Comparison of ENCODE assay signal across 12 mouse cellular contexts in the genomic region with DNA sequence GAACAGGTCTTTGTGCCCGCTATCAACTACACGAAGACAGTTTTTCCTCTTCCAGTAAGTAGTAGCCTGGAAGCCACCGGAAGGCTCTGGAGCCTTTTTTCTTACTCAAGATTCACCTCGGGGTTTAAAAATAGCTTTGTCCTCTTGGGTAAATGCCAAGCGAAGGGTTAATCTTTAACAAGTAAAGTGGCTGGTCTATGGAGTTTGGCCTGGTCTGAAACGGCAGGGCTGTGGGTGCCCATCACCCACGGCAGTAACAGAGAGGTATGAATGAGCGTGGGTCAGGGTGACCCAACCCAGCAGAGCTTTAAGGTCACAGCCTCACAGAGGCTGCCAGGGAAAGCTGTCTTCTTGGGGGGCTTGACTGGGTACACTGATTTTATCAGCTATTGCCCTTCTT. TPM values are rescaled to one million over a fixed set of nuclear protein-coding genes. Genes with fewer than 3 reads are reported as not detected.
A peak's percentile ranks its signal among the peaks of the same experiment; 100 is the strongest.
DNase-seq lines count a peak whose midpoint lies in the region; ATAC-seq and TF ChIP-seq lines count a peak whose summit lies in the region.
"Had no signal": no experiment of that assay in that cellular context is flagged by ENCODE, and none has a peak within 500 bp of the region (broad histone marks: within the 10 kb centered on the region; RNA-seq: fewer than 3 reads in every experiment).

No protein-coding gene starts in this region.

- H3K36me3 ChIP-seq in heart, embryonic 10.5 days: no peaks in the 10 kb centered on the region
- no peaks in the 10 kb centered on the region for H3K36me3 ChIP-seq in intestine, embryonic 16.5 days (ENCODE audit: control insufficient read depth, insufficient read depth, low read length)
- H3K36me3 ChIP-seq in liver, postnatal 0 days (replicated peaks; ENCODE audit: insufficient read depth, low read length): no peaks in the 10 kb centered on the region

- peak; percentile 74 for ATAC-seq in intestine, embryonic 16.5 days
- ATAC-seq in liver, postnatal 0 days: peak; percentile 91

- 50% methylated on average over 8 of the region's 8 CpGs for WGBS in heart, embryonic 10.5 days
- WGBS in intestine, embryonic 16.5 days: 49% methylated on average over 8 of the region's 8 CpGs
- WGBS in liver, postnatal 0 days (ENCODE audit: insufficient replicate concordance): 49% methylated on average over 8 of the region's 8 CpGs

- peak overlapping the region; percentile 48 for H3K4me2 ChIP-seq in intestine, embryonic 16.5 days (ENCODE audit: low read depth, low read length)
- peak overlapping the region; percentile 51 for H3K4me2 ChIP-seq in liver, postnatal 0 days (ENCODE audit: low read depth, low read length)
- H3K4me2 ChIP-seq: heart, embryonic 11.5 days had no signal

- H3K4me3 ChIP-seq in heart, embryonic 10.5 days: no peak overlapping the region
- H3K4me3 ChIP-seq in intestine, embryonic 16.5 days (ENCODE audit: low read length): peak overlapping the region; percentile 31
- H3K4me3 ChIP-seq in liver, postnatal 0 days (ENCODE audit: low read depth, low read length): peak overlapping the region; percentile 31

- no peak for TF ChIP-seq CTCF in liver, postnatal 0 days (IDR thresholded peaks at IDR 0.05; ENCODE audit: low read depth)

- 0 out of 2 replicates have a peak, but pooled peaks cover 28% of the 10 kb centered on the region for H3K27me3 ChIP-seq in heart, embryonic 10.5 days (ENCODE audit: insufficient read depth, poor library complexity, severe bottlenecking)
- no peaks in the 10 kb centered on the region for H3K27me3 ChIP-seq in intestine, embryonic 16.5 days (replicated peaks; ENCODE audit: control insufficient read depth, insufficient read depth, low read length)
- no peaks in the 10 kb centered on the region for H3K27me3 ChIP-seq in liver, postnatal 0 days (ENCODE audit: insufficient read depth, low read length)

- H3K27ac ChIP-seq in heart, embryonic 10.5 days: no peak overlapping the region
- peak overlapping the region; percentile 91 for H3K27ac ChIP-seq in intestine, embryonic 16.5 days (ENCODE audit: low read length)
- H3K27ac ChIP-seq in liver, postnatal 0 days (ENCODE audit: low read depth): peak overlapping the region; percentile 51; the same call in 1 of the 2 replicates
- H3K27ac ChIP-seq: macrophage had no signal

- DNase-seq in heart, adult 11 months: peak; percentile 59
- DNase-seq in heart, embryonic 10.5 days (ENCODE audit: low spot score): no peak
- peak; percentile 90 for DNase-seq in kidney, postnatal 14 days
- peak; percentile 43 for DNase-seq in liver, postnatal 0 days
- no peak for DNase-seq in cerebellum, adult 9-10 months
- DNase-seq in layer of hippocampus, postnatal 36 days: no peak
- DNase-seq in cerebellum, adult 9-11 months: no peak
- DNase-seq: cerebellum, adult 18-20 months; right cerebral cortex, postnatal 25 days had no signal

- H3K9ac ChIP-seq in intestine, embryonic 16.5 days (ENCODE audit: low read depth, low read length): peak overlapping the region; percentile 34; the same call in 1 of the 2 replicates
- H3K9ac ChIP-seq in liver, postnatal 0 days (replicated peaks): no peak overlapping the region

- H3K4me1 ChIP-seq in heart, embryonic 10.5 days: peaks cover 31% of the 10 kb centered on the region
- peaks cover 28% of the 10 kb centered on the region for H3K4me1 ChIP-seq in intestine, embryonic 16.5 days (ENCODE audit: control insufficient read depth, insufficient read depth, low read length)
- H3K4me1 ChIP-seq in liver, postnatal 0 days (ENCODE audit: insufficient read depth): peaks cover 33% of the 10 kb centered on the region

- H3K9me3 ChIP-seq in heart, embryonic 10.5 days: no peaks in the 10 kb centered on the region
- no peaks in the 10 kb centered on the region for H3K9me3 ChIP-seq in intestine, embryonic 16.5 days (ENCODE audit: control insufficient read depth, low read length)
- no peaks in the 10 kb centered on the region for H3K9me3 ChIP-seq in liver, postnatal 0 days (ENCODE audit: low read length)

- TF ChIP-seq EP300 in liver, postnatal 0 days (IDR thresholded peaks at IDR 0.05; ENCODE audit: low read depth): no peak

RNA-seq across cellular contexts. Expression of a gene that starts 23.2 kb away (rescaled TPM):
- 7.1 and 8.0 TPM in 2 replicates for polyA plus RNA-seq in heart, embryonic 10.5 days (2016; fragmentation: Nextera tagmentation; extraction: Ambion mirVana)
- polyA plus RNA-seq in intestine, embryonic 16.5 days (2015; fragmentation: Nextera tagmentation; extraction: Ambion mirVana): 57.0 and 57.5 TPM in 2 replicates
- 2.7 and 2.9 TPM in 2 replicates for polyA plus RNA-seq in liver, postnatal 0 days (2015; fragmentation: Nextera tagmentation; extraction: Ambion mirVana)
- total RNA-seq in layer of hippocampus, postnatal 36 days (2021): 100 to 1,000 TPM; 410 to 433 TPM

Comparison
In these comparisons a context has a peak if more than half of its experiments do, and no peak if none do; other contexts are left out.
1. DNase-seq: peak in heart, adult 11 months (single experiment), kidney, postnatal 14 days (single experiment) and liver, postnatal 0 days (single experiment); none in heart, embryonic 10.5 days (single experiment), cerebellum, adult 9-10 months (single experiment), layer of hippocampus, postnatal 36 days (0 of 2) and cerebellum, adult 9-11 months (single experiment).